Mouse (Mus musculus): ENCODE measurements around the gene Ube2u.
"Not testable (repeated sequence)": the region's sequence is repeated elsewhere in the genome, so short reads cannot be mapped to it uniquely, and the experiment has no call there.

The Ube2u gene

DNA sequence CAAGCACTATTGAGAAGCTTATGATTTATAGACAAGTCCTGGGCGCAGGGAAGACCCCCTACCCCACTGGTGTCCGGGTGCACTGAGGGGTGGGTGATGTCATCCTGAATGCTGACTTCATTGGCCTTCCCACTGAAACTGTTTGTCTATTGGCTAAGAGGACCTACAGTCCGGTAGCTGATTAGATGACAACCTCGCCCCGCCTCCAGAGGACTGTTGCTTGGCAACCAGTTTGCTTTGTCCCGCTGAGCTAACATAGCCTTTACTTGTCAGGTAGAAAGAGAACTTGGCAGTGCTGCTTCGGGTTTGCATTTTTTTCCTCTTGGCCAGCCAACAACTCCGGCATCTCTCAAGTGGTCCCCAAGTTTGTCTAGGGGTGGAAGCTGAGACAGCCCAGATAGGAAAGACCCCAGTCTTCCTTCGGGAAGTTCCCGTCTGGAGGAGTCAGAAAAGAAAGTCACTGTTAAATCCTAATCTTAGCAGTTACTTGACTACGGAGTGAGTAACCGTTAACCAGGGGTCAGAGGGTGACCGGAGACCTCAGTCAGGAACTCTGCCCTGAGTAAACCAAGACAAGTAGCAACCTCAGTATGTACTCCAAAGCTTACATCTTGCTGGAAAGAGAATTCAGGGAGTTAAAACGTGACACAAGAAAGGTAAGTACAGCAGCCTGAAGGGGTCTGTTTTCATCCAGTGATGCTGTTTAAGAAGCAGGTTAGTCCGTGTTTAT, at the start of gene Ube2u:
TSS of gene Ube2u (plus strand) at position 258 of the 730 bp plus-strand sequence.
- no peak for DNase-seq (ENCODE audit: low read depth, low spot score)

- DNase-seq (ENCODE audit: low read depth, low spot score), result no peak
Observed at GRCm38 (mm10) chr4:100429371-100429900, 49.2 kb upstream of the Ube2u start.

DNA sequence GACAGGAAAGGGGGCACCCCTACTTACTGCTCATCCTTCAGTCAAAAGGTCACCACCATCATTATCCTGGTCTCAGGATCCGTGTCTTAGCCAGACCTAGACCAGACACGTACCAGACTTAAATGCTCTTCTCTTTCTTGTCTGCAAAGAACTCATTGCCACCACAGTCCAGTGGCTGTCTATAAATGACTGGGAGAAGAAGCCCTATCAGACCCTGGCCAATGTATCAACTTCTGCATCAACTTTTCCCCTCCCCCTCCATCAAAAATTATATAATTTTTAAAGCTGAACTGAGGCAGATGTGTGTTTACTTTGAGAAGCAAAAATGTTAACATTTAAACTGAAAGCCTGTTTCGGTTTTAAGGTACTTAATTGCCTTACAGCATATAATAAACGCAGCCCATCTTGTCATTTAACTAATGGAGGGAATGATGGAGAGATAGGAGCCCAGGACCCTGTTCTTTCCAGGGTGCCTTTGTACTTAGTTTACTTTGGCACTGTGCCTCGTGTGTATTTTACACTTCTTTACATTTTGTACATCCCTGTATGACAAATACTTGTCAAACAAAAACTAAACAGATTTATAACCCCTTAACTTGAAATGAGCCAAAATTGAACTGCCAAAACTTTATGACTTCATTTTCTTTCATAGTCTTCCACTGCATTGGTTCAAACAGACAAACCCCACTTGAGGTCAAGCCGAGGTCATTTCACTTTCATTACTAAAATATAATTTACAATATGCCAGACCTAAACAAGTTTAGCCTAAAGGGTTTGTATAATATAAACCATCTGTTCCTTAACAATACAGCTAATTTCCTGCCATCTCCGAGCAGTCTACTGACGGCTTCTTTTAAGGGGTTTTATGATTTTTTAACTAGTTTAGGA, 43.1 kb upstream of the Ube2u start:
- no peak for DNase-seq (ENCODE audit: low read depth, low spot score)

DNA sequence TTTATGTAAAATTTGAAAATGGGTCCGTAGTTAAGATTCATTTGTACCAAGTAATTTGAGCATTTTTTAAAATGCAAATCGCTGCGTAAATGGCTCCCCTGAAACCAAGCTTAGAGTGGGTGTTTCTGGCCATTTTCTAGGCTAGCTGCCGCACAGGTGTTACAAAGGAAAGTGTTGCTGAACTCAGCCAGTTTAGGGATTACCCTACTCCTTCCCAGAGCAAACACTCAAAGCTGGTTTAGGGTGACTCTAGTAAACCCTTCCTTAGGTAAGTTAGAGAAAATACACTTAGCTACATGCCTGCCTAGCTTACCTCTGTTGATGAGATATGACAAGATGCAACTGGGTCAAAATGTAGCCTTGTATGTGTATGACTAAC, 42.5 kb upstream of the Ube2u start:
- no peak for DNase-seq (ENCODE audit: low read depth, low spot score)

GRCm38 (mm10) chr4:100446897-100447296, 31.8 kb upstream of the Ube2u start:
- DNase-seq (ENCODE audit: low read depth, low spot score), result no peak

GRCm38 (mm10) chr4:100462493-100463120, 16.0 kb upstream of the Ube2u start:
- no peak for DNase-seq (ENCODE audit: low read depth, low spot score)

DNA sequence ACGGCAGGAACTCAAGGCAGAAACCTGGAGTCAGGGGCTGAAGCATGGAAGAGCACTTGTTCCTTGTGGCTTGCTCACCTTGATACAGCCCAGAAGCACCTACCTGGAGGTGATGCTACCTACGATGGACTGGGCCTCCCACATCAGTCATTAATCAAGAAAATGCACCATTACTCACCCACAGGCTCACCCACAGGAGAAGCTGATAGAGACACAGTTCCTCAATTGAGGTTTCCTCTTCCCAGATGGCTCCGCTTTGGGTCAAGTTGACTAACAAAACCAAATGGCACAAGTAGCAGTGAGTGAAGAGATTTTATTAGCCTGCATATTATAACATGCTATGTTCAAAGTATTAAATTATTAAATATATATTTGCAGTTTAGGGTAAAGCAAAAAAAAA, 9.8 kb downstream of the Ube2u start:
- DNase-seq (ENCODE audit: low read depth, low spot score), result no peak

- DNase-seq (ENCODE audit: low read depth, low spot score), result no peak
Observed at GRCm38 (mm10) chr4:100495176-100495575, 16.5 kb downstream of the Ube2u start.

GRCm38 (mm10) chr4:100496521-100496920, 17.9 kb downstream of the Ube2u start:
- DNase-seq (ENCODE audit: low read depth, low spot score), result no peak

- DNase-seq (ENCODE audit: low read depth, low spot score), result no peak
Observed at GRCm38 (mm10) chr4:100498192-100498591, 19.5 kb downstream of the Ube2u start.

- DNase-seq (ENCODE audit: low read depth, low spot score), result not testable (repeated sequence)
Observed at GRCm38 (mm10) chr4:100499037-100499601, 20.5 kb downstream of the Ube2u start.

GRCm38 (mm10) chr4:100503337-100503736, 24.7 kb downstream of the Ube2u start:
- no peak for DNase-seq (ENCODE audit: low read depth, low spot score)

DNA sequence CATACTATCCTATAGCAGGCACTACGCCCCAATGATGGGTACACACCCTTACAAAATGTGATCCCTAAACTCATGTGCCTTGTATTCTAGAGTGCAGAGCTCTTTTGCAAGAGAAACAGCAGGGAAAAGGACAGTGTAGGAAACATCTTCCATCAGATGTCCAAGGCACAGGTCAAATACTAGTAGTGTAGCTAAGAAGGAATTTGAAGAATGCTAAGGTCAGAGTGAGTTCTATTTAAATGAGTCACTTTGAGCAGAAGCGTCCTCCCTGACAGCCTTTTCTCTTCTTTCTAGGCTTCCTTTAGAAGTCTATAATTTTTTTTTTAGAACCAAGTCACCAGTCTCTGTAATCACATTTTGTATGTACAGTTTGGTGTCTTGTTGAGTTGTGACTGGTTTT, 39.0 kb downstream of the Ube2u start:
- DNase-seq (ENCODE audit: low read depth, low spot score), result no peak

GRCm38 (mm10) chr4:100522534-100522933, 43.9 kb downstream of the Ube2u start:
- DNase-seq (ENCODE audit: low read depth, low spot score), result no peak

DNA sequence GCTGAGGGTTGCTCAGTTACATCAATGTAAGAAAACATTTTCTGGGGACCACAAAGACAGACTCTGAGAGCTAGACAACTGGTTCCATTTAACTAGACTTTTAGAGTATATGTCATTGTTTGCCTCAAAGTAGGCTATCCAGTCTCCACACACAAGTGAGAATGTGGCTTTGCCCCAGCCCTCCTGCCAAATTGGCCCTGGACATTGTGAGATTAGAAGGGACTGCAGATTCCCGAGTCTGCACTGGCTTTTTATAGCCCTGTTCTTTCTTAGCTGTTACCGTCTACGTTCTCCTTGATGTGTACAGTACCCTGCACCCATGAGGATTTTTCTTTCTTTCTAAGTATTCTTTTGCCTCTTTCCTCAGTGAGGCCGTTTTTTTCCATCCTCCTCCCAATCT, 46.1 kb downstream of the Ube2u start:
- DNase-seq (ENCODE audit: low read depth, low spot score), result no peak

- no peak for DNase-seq (ENCODE audit: low read depth, low spot score)
Observed at GRCm38 (mm10) chr4:100526296-100526695, 47.6 kb downstream of the Ube2u start.

DNA sequence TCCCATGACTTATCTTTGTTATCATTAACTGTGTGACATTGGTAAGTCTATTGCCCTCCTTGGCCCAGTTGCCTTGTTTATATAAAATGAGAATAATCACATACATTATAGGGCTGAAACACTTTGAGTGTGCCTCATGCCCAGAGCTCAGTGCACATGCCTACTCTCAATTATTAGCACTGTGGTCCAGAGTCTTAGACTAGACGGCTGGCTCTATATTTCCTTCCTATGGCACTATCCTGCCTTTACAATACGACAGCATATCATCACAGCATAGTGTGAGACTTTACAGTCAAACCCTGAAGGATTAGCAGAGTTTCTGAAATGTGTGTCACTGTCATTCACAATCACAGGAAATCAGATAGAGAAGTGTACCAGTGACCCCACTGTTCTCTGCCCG, 48.4 kb downstream of the Ube2u start:
- DNase-seq (ENCODE audit: low read depth, low spot score), result no peak

- DNase-seq (ENCODE audit: low read depth, low spot score), result peak; percentile 28
Observed at GRCm38 (mm10) chr4:100527554-100528001, 48.9 kb downstream of the Ube2u start.

DNA sequence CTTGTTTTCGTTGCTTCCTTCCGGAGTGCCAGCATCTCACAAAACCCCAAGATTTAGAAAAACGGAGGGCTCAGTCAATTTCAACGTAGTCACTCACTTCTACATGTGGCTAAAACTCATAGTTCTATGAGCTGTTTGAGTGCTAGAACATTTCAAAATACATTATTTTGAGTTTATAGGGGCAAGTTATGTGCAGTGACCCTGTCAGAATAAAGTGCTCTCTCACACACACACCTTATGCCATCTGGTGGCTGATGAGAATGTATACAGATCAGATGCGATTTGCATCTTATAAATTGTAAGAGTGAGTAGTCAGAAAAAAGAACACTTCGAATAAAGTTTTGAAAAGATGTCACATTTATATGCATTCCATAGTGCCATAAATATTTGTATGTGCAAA, 55.0 kb downstream of the Ube2u start:
- no peak for DNase-seq (ENCODE audit: low read depth, low spot score)

GRCm38 (mm10) chr4:100534946-100535345, 56.3 kb downstream of the Ube2u start:
- no peak for DNase-seq (ENCODE audit: low read depth, low spot score)

DNA sequence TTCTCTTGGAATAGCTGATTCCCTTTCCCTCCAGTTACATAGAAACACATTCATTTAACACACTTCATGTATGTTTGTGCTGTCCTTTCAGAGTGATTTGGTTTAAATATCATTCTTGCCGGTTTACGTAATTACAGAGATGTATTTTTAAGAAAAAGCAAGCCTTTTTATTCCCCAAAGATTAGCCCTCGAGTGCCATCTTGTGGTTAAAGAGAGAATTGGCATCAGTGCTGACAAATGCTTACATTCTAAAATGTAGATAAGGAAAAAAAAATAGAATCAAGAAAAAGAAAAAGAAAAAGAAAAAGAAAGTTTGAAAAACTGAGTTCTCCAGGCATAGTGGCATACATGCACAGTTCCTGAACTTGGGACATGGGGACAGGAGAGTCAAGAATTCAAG, 59.2 kb downstream of the Ube2u start:
- DNase-seq (ENCODE audit: low read depth, low spot score), result peak; percentile 9

DNA sequence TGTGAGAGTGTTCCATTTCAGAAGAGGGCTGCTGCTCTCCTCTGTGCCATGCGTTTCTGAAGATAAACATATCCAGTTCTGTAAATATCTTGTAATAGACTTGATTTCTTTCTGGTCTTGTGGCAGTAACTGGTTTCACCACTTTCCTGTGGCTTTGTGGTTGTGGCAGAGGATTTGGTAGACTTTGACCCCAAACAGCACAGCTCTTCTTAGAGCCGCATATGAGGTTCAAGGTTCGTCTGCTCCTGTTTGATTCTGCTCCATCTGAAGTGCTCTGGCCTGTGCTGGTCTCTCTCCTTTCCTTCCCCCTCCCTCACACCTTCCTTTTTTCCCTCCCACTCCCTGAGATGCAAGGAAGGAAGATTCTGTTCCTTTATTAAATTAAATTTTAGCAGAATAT, 60.8 kb downstream of the Ube2u start:
- no peak for DNase-seq (ENCODE audit: low read depth, low spot score)

Measured in WW6 (cell line).